Mouse (Mus musculus): ENCODE measurements around the gene Srp14. TPM values are rescaled to one million over a fixed set of nuclear protein-coding genes. Genes with fewer than 3 reads are reported as not detected.

Gene Srp14
- polyA plus RNA-seq, 1 experiment from 2014 or later, result 85.3 TPM

GRCm38 (mm10) chr2:118457029-118457428 lies 22.5 kb downstream of the Srp14 start:
- H3K4me2 ChIP-seq (ENCODE audit: low read depth, low read length), result no peak overlapping the region
- H3K9me3 ChIP-seq (replicated peaks; ENCODE audit: control insufficient read depth, low read length), result no peaks in the 10 kb centered on the region
- H3K4me1 ChIP-seq (ENCODE audit: control insufficient read depth, low read depth, low read length), result no peaks in the 10 kb centered on the region
- WGBS (ENCODE audit: insufficient replicate concordance), result 76% methylated on average over 3 of the region's 3 CpGs
- H3K36me3 ChIP-seq (ENCODE audit: control insufficient read depth, insufficient read depth), result no peaks in the 10 kb centered on the region
- no peak overlapping the region for H3K9ac ChIP-seq (ENCODE audit: low read depth, low read length)
- H3K27me3 ChIP-seq (ENCODE audit: control insufficient read depth, insufficient read depth, low read depth, low read length), result no peaks in the 10 kb centered on the region
- no peak overlapping the region for H3K27ac ChIP-seq (ENCODE audit: low read length)
- ATAC-seq (ENCODE audit: low read depth), result no peak
- H3K4me3 ChIP-seq (ENCODE audit: low read depth, low read length), result no peak overlapping the region

- Histone ChIP-seq H3K27ac (ENCODE audit: low read length) (no peak overlapping the region), H3K4me3 (ENCODE audit: low read depth, low read length) (no peak overlapping the region), H3K36me3 (ENCODE audit: control insufficient read depth, insufficient read depth) (no peaks in the 10 kb centered on the region), H3K9ac (ENCODE audit: low read depth, low read length) (no peak overlapping the region), H3K4me2 (ENCODE audit: low read depth, low read length) (no peak overlapping the region), H3K27me3 (ENCODE audit: control insufficient read depth, insufficient read depth, low read depth, low read length) (no peaks in the 10 kb centered on the region), H3K9me3 (replicated peaks; ENCODE audit: control insufficient read depth, low read length) (no peaks in the 10 kb centered on the region), H3K4me1 (ENCODE audit: control insufficient read depth, low read depth, low read length) (no peaks in the 10 kb centered on the region; the same call in 1 of the 2 replicates)
- peak; percentile 77 for ATAC-seq (ENCODE audit: low read depth)
- WGBS (ENCODE audit: insufficient replicate concordance), result 84% methylated on average over 6 of the region's 6 CpGs
These were observed 28.5 kb downstream of the Srp14 start for GRCm38 (mm10) chr2:118451056-118451455.

- WGBS (ENCODE audit: insufficient replicate concordance), result 77% methylated on average over 12 of the region's 12 CpGs
- no peak for ATAC-seq (ENCODE audit: low read depth)
- Histone ChIP-seq H3K9ac (ENCODE audit: low read depth, low read length) (no peak overlapping the region), H3K36me3 (ENCODE audit: control insufficient read depth, insufficient read depth) (peaks cover 6% of the 10 kb centered on the region; the same call in 1 of the 2 replicates), H3K4me2 (ENCODE audit: low read depth, low read length) (no peak overlapping the region), H3K4me1 (ENCODE audit: control insufficient read depth, low read depth, low read length) (no peaks in the 10 kb centered on the region; the same call in 1 of the 2 replicates), H3K27me3 (ENCODE audit: control insufficient read depth, insufficient read depth, low read depth, low read length) (no peaks in the 10 kb centered on the region), H3K9me3 (replicated peaks; ENCODE audit: control insufficient read depth, low read length) (no peaks in the 10 kb centered on the region), H3K4me3 (ENCODE audit: low read depth, low read length) (no peak overlapping the region), H3K27ac (ENCODE audit: low read length) (no peak overlapping the region)
These were observed 31.3 kb downstream of the Srp14 start for GRCm38 (mm10) chr2:118448181-118448580.

- Histone ChIP-seq H3K36me3 (ENCODE audit: control insufficient read depth, insufficient read depth) (peaks cover 6% of the 10 kb centered on the region; the same call in 1 of the 2 replicates), H3K4me2 (ENCODE audit: low read depth, low read length) (no peak overlapping the region), H3K4me1 (ENCODE audit: control insufficient read depth, low read depth, low read length) (peaks cover 2% of the 10 kb centered on the region; the same call in 1 of the 2 replicates), H3K9me3 (replicated peaks; ENCODE audit: control insufficient read depth, low read length) (no peaks in the 10 kb centered on the region), H3K27me3 (ENCODE audit: control insufficient read depth, insufficient read depth, low read depth, low read length) (no peaks in the 10 kb centered on the region), H3K9ac (ENCODE audit: low read depth, low read length) (no peak overlapping the region), H3K4me3 (ENCODE audit: low read depth, low read length) (no peak overlapping the region), H3K27ac (ENCODE audit: low read length) (no peak overlapping the region)
- ATAC-seq (ENCODE audit: low read depth), result no peak
- 73% methylated on average over 13 of the region's 13 CpGs for WGBS (ENCODE audit: insufficient replicate concordance)
These were observed 33.5 kb downstream of the Srp14 start for GRCm38 (mm10) chr2:118445696-118446674.

- ATAC-seq (ENCODE audit: low read depth), result no peak
- Histone ChIP-seq H3K4me1 (ENCODE audit: control insufficient read depth, low read depth, low read length) (peaks cover 2% of the 10 kb centered on the region; the same call in 1 of the 2 replicates), H3K4me3 (ENCODE audit: low read depth, low read length) (no peak overlapping the region), H3K36me3 (ENCODE audit: control insufficient read depth, insufficient read depth) (peaks cover 6% of the 10 kb centered on the region; the same call in 1 of the 2 replicates), H3K4me2 (ENCODE audit: low read depth, low read length) (no peak overlapping the region), H3K9ac (ENCODE audit: low read depth, low read length) (no peak overlapping the region), H3K9me3 (replicated peaks; ENCODE audit: control insufficient read depth, low read length) (no peaks in the 10 kb centered on the region), H3K27me3 (ENCODE audit: control insufficient read depth, insufficient read depth, low read depth, low read length) (no peaks in the 10 kb centered on the region), H3K27ac (ENCODE audit: low read length) (no peak overlapping the region)
- 75% methylated on average over 4 of the region's 4 CpGs for WGBS (ENCODE audit: insufficient replicate concordance)
These were observed 36.8 kb downstream of the Srp14 start for GRCm38 (mm10) chr2:118442723-118443122.

- Histone ChIP-seq H3K9ac (ENCODE audit: low read depth, low read length) (no peak overlapping the region), H3K4me1 (ENCODE audit: control insufficient read depth, low read depth, low read length) (peaks cover 2% of the 10 kb centered on the region; the same call in 1 of the 2 replicates), H3K27ac (ENCODE audit: low read length) (no peak overlapping the region), H3K9me3 (replicated peaks; ENCODE audit: control insufficient read depth, low read length) (no peaks in the 10 kb centered on the region), H3K27me3 (ENCODE audit: control insufficient read depth, insufficient read depth, low read depth, low read length) (no peaks in the 10 kb centered on the region), H3K4me2 (ENCODE audit: low read depth, low read length) (no peak overlapping the region), H3K4me3 (ENCODE audit: low read depth, low read length) (no peak overlapping the region), H3K36me3 (ENCODE audit: control insufficient read depth, insufficient read depth) (peaks cover 6% of the 10 kb centered on the region; the same call in 1 of the 2 replicates)
- peak; percentile 95 for ATAC-seq (ENCODE audit: low read depth)
- WGBS (ENCODE audit: insufficient replicate concordance), result 70% methylated on average over 5 of the region's 5 CpGs
These were observed 37.3 kb downstream of the Srp14 start for GRCm38 (mm10) chr2:118442172-118442571.

- Histone ChIP-seq H3K27me3 (ENCODE audit: control insufficient read depth, insufficient read depth, low read depth, low read length) (no peaks in the 10 kb centered on the region), H3K36me3 (ENCODE audit: control insufficient read depth, insufficient read depth) (peaks cover 26% of the 10 kb centered on the region), H3K4me1 (ENCODE audit: control insufficient read depth, low read depth, low read length) (no peaks in the 10 kb centered on the region), H3K4me3 (ENCODE audit: low read depth, low read length) (no peak overlapping the region), H3K9ac (ENCODE audit: low read depth, low read length) (no peak overlapping the region), H3K27ac (ENCODE audit: low read length) (no peak overlapping the region), H3K9me3 (replicated peaks; ENCODE audit: control insufficient read depth, low read length) (no peaks in the 10 kb centered on the region), H3K4me2 (ENCODE audit: low read depth, low read length) (no peak overlapping the region)
- no peak for ATAC-seq (ENCODE audit: low read depth)
- WGBS (ENCODE audit: insufficient replicate concordance), result 61% methylated on average over 5 of the region's 5 CpGs
These were observed 47.9 kb downstream of the Srp14 start for GRCm38 (mm10) chr2:118431589-118431988.

- ATAC-seq (ENCODE audit: low read depth), result no peak
- WGBS (ENCODE audit: insufficient replicate concordance), result 83% methylated on average over 16 of the region's 16 CpGs
- Histone ChIP-seq H3K36me3 (ENCODE audit: control insufficient read depth, insufficient read depth) (peaks cover 21% of the 10 kb centered on the region), H3K9ac (ENCODE audit: low read depth, low read length) (no peak overlapping the region), H3K4me2 (ENCODE audit: low read depth, low read length) (no peak overlapping the region), H3K9me3 (replicated peaks; ENCODE audit: control insufficient read depth, low read length) (no peaks in the 10 kb centered on the region), H3K4me3 (ENCODE audit: low read depth, low read length) (no peak overlapping the region), H3K27me3 (ENCODE audit: control insufficient read depth, insufficient read depth, low read depth, low read length) (no peaks in the 10 kb centered on the region), H3K27ac (ENCODE audit: low read length) (no peak overlapping the region), H3K4me1 (ENCODE audit: control insufficient read depth, low read depth, low read length) (no peaks in the 10 kb centered on the region)
These were observed 48.9 kb downstream of the Srp14 start for GRCm38 (mm10) chr2:118430630-118431029.

- no peak for ATAC-seq (ENCODE audit: low read depth)
- no peaks in the 10 kb centered on the region for H3K4me1 ChIP-seq (ENCODE audit: control insufficient read depth, low read depth, low read length)
- H3K36me3 ChIP-seq (ENCODE audit: control insufficient read depth, insufficient read depth), result peaks cover 17% of the 10 kb centered on the region
- H3K27ac ChIP-seq (ENCODE audit: low read length), result no peak overlapping the region
- no peak overlapping the region for H3K4me2 ChIP-seq (ENCODE audit: low read depth, low read length)
- H3K4me3 ChIP-seq (ENCODE audit: low read depth, low read length), result no peak overlapping the region
- WGBS (ENCODE audit: insufficient replicate concordance), result 53% methylated on average over 9 of the region's 9 CpGs
- no peaks in the 10 kb centered on the region for H3K9me3 ChIP-seq (replicated peaks; ENCODE audit: control insufficient read depth, low read length)
- H3K9ac ChIP-seq (ENCODE audit: low read depth, low read length), result no peak overlapping the region
- no peaks in the 10 kb centered on the region for H3K27me3 ChIP-seq (ENCODE audit: control insufficient read depth, insufficient read depth, low read depth, low read length)
These were observed 50.2 kb downstream of the Srp14 start for GRCm38 (mm10) chr2:118429297-118429696.

Measured in liver, embryonic 16.5 days (tissue).